Mouse (Mus musculus) megakaryocyte, embryonic 14.5 days (primary cell): ENCODE measurements around the gene Chdh.

Experiments used
- FLI1 ChIP-seq: IDR thresholded peaks from 2 replicates; pipeline ENCODE4 v1.6.1; 2012; ENCODE audit warnings: low read length, inconsistent platforms, mixed read lengths
- GATA1 ChIP-seq: IDR thresholded peaks from 3 replicates; pipeline ENCODE4 v1.6.1; 2012; ENCODE audit warnings: mixed read lengths, low read length, inconsistent platforms, borderline replicate concordance

GRCm38 (mm10) chr14:29971993-29972392 is 36.8 kb upstream of the Chdh start:
- TF ChIP-seq FLI1 (no peak), GATA1 (no peak)
